Mouse (Mus musculus) gastrocnemius, postnatal 25 days (tissue): ENCODE results near the gene Pla2g2c. TPM values are rescaled to one million over a fixed set of nuclear protein-coding genes. Genes with fewer than 3 reads are reported as not detected.

Source experiments
- DNase-seq: peaks from one replicate; pipeline ENCODE4 v3.0.0; 2022
- long read RNA-seq, 2 experiments: library from polyadenylated mRNA; stranded (forward); transcript quantifications; one replicate each; pipeline ENCODE4 v2.0.0; 2021
- total RNA-seq, 2 experiments: library from RNA; stranded (reverse); gene quantifications; 1 replicate in 1 of 2; 2 replicates in 1 of 2; pipeline ENCODE4 v1.2.3; 2021

Gene Pla2g2c
- total RNA-seq, result not detected
- long read RNA-seq, experiment 1, result 0 reads
- long read RNA-seq, experiment 2, result 0 reads

DNA sequence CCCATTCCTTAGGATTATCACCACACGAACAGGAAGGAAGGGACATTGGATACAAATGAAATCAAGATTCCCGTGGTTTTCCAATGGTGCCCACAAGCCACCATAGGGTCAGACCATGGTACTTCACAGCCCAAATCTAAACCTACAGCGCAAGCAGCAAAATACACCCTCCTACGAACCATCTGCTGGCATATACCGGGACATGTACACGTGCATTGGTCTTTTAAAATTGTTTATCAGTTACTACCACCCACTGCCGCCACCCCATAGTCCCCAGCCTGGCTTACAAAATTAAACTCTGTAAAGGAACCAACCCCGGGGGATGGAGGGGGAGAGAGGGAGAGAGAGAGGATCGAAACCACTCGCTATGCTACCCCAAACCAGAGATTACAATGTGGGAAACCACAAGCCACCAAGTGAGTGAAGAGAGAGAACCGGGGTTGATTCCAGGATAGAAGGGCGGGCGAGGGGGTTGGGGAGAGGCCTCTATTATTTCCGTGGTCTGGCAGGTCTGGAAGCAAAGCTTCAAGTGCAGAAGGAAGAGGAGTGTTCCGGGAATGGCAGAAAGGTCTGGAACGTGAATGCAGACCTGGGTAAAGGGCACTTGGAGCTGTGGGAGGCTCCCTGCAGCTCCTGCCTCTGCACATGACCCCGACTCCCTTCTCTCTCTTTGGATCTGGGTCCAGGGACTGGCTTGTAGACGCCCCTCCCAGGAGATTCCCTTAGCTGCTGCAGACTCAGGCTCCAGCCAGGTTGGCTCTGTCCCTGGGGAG lies at the start of gene Pla2g2c:
Gene Pla2g2c, plus strand, starts transcription at position 439 of the 773 bp plus-strand sequence.
- no peak for DNase-seq

DNA sequence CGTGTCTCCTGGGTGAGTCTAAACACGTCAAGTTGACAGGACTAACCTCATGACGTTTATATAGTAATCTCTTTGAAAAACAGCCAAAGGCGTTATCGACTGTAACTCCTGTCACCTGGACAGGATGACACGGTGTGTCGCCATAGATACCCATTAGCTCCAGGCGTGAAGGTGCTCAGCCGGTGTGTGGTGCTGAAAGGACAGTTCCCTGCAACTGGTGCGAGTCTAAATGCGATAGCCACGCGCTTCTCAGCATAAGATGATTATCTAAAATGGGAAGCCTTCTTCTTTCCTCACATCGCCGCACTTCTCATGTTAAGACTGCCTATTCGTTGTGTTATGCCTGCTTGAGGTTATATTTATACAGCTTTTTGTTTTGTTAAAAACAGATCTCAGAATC lies 48.1 kb upstream of the Pla2g2c start:
- DNase-seq, result no peak

DNA sequence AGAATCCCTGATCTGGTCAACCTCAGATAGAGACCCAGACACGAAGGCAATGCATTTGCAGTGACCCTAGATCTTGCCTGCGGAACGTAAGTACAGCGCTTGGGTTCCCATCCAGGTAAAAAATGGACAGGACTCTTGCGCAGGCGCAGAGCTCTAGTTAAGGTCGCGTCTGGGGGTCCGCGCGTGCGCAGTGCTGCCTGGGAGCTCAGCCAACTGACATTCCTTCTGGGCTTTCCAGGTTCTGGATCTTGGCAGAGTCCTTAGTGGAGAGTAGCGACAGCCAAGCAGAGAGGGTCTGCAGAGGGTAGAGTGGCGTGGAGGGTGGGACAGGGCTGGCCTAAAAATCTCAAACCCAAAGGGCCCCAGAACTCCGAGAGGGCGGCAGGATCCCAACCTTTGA lies 47.0 kb upstream of the Pla2g2c start:
- no peak for DNase-seq

DNA sequence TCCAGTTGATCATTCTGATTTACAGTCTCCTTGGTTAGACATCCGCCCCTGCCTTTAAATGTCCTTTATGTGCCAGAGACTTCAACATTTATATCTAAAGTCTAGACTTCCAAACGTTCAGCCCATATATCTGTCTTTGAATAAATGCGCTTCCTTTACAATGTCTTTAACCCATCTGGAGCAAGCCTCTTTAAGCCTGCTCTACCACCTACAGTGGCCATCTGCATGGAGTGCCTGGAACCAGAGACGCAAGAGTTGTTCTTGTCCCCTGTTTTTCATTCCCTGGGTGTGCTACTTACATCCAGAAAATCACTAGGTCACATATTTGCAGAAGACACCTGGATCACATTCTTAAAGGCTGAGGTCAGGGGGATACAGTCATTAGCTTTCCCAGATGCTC lies 44.5 kb upstream of the Pla2g2c start:
- no peak for DNase-seq

DNA sequence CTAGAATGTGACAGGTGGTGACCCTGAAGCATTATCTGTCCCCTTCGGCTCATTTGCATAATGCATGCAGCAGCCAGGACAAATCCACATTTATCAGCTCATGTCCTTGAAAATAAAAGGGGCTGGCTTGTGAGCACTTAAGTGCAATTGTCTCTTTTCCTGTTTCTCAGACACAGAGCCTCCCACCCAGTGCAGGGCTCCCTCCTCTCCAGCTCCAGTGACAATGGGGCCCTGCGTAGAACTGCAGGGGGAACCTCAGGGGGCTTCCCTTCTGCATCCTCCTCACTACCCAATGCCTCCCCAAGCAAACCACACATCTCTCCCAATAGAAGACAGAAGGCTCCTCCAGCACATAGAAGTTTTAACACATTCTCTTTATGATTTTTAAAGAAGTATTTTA lies 41.8 kb upstream of the Pla2g2c start:
- no peak for DNase-seq

DNA sequence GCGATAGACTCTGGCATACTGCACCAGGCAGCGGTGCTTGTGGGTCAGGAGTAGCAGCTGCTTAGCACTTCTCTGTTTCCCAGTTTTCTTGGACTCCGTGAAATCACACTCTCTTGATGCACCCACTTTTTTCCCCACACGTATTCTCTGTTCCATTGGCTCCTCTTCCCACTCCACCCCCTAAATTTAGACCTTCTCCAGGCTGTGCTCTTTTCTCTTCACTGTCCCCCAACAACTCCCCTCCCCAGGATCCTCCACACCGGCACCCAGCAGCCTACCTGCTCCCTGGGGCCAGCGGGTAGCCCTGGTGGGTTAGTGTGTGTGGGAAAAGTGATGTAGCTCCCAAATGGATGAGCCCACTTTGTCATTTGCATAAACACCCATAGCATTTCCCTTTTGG lies 38.8 kb upstream of the Pla2g2c start:
- no peak for DNase-seq

DNA sequence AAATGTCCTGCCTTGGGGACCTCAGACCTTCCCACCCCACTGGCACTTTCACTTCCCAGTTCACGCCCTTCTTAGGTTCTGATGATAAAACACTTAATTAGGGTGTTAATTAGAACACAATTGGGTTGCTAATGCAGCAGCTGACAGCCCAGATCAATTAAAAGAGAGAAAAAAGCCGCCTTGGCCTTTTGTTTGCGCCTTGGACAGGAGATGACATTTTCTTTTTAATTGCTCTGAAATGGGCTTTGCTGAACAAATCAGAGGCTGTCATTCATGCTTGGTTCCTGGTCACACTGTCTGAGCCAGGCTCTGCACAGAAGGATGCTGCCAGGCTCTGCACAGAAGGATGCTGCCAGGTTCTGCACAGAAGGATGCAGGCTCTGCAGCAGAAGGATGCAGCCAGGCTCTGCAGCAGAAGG lies 35.5 kb upstream of the Pla2g2c start:
- DNase-seq, result no peak

DNA sequence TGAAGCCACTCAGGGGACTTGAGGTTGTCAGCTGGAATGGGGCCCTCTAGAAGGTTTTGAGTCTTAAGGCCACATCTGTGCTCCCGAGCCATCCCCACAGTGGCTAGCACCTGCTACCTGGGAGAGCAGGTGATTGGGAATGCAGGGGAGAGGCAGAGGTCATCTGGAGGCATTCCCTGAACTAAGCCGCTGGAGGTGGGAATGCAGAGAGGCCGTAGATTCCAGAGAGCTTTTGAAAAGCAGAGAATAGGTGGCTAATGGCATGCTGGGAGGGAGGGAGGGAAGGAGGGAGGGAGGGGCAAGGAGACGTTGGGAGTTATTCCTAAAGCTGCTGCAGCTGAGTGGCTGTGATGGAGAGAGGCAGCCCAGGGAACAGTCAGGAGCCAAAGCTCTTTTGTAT lies 34.0 kb upstream of the Pla2g2c start:
- DNase-seq, result no peak

DNA sequence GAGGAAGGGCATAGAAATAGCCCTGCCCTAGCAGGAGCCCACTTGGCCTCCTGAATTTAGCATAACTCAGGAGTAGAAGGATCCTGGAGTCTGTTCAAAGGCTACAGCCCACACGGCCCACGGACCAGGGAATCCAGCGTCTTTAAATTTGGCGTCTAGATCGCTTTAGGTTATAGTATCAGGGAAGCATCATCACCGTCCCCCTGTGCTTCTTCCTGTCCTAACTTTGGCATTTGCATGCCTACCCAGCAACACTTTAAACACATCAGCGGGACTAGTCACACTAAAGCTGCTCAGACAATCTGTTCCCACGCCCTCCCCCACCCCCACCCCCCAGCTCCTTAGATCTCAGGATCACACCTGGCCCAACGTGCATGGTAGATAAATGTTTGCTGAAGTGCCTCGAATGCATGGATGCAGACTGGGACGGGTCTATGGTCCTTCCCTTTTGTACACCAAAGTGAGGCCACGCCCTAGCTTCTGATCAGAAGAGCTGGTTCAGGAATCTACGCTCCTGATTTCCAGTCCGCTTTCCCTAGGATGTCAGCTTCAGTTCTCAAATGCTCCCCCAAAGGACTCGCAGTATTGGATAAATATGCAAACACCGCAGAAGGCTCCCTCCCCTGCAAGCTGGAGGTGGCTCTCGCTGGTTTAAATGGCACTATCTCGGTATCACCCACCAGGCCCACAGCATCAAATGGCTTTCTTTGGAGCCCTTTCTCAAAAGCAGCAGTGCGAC lies 33.0 kb upstream of the Pla2g2c start:
- no peak for DNase-seq

DNA sequence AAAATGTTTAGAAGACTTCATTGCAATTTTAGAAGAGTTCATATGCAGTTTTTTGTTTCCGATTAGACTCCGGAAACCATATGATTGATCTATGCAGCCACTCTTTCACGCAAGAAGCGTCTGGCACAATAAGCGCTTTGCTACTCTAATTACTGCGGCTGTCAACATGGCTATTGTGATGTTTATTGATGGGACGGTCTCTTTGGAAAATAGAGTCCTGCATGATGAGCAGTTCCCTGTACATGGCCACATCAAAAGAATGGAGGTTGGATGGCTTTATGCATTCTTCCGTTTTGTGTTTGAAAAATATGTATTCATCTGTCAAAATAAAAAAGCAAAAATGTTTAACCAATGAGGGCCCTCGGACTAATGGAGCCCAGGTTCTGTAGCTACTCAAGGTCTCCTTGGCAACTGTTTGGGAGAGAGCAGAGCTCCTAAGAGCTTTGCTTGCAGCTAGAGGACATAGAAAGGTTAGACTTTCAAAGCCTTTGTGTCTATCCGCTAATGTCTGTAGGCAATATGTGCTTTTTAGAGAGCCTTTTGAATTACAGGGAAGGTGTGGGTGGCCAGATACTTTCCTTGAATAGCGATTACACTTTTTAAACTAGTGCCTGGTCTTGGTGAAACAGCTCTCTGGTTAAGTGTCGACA lies 31.4 kb upstream of the Pla2g2c start:
- DNase-seq, result no peak

DNA sequence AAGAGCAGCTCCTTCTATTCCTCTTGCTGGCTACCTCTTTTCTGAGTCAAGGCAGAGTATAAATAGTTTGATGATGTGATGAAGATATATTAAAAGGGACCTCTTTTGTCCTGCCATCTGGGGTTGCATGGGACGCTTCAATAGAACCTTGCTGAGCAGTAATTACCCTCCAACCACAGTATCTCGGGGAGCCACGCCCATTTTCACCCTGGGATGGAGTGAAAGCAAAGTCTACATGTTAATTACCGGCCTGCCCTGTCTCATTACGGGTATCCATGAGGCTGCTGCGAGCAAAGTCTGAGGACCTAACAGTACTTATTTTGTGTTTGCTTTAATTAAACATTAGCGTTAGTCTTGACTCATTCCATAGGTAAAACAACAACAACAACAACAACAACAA lies 27.9 kb upstream of the Pla2g2c start:
- DNase-seq, result no peak

DNA sequence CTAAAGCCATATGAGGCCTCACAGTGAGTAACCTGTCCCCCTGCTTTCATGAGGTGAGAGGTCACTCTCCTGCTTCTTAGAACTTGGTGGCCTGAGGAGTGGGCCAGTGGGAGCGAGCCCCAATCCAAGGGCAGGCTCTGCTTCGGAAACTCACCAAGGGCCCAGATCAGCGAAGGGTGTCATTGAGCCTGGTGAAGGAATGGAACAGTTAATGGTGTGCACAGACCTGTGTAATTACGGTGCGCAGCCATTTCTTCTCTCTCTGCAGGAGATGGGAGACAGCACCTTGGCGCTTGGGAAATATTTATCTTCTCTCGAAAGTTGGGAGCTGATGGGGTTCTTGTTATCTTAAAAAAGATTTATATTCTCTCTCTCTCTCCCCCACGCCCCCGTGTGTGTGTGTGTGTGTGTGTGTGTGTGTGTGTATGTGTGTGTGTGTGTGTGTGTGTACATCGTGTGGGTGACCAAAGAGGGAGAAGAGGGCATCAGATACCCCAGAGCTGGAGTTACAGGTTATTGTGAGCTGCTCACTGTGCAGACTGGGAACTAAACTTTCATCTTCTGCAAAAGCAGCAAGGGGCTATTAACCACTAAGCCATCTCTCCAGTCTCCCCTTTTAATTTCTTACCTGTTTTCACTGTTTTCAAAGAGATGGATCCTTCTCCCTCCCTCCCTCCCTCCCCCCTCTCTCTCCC lies 27.3 kb upstream of the Pla2g2c start:
- no peak for DNase-seq

DNA sequence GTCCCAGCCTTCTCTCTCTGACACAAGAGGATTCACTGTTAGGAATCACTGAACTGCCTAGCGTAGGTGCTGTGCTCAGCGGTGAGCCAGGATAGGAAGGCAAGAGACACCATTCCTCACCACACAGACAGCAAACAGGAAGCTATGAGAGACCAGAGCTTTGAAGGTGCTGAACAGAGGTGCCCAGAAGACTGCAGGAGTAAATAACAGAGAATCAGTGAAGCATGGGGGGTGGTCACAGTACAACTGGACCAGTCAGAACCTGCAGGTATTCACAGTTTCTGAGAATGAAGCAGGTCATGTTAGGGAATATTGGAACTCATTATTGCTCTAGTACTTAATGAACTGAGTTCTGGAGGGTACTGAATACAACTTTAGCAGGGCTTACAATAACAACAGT lies 26.3 kb upstream of the Pla2g2c start:
- DNase-seq, result no peak

DNA sequence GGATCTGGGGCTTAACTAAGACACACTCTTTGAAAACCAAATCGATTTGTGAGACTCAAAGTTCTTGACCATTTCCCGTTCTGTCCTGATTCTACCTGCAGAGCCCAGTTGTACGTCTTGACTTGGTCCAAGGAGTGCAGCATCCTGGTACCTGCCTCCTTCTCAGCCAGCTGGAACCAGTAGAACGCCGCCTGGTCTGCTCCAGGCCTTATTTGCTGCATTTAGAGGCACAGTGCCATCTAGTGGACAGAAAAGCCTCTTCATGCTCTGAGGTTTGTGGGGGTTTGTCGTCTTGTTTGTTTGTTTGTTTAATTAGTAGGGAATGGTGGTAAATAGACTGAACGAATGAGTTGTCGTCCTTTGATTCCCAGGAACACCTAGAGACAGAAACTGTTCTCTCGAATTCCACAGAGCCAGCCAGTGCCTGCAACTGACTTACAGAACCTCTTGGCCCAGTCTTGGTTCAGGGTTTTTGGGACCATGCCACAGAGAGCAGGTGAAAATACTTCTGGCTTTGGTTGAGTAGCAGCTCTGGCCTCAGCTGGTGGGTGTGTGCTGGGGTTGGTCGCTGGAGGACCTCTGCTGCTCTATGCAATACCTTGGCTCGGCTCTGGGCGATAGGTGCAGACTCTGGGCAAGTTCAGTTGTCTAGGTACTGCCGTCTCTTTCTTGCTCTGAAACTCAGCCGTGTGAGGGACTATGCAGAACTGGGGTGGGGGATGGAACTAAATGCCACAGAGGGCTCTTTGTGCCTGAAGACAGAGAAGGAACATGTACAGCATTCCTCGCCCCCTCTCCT lies 24.2 kb upstream of the Pla2g2c start:
- peak; percentile 15 for DNase-seq

DNA sequence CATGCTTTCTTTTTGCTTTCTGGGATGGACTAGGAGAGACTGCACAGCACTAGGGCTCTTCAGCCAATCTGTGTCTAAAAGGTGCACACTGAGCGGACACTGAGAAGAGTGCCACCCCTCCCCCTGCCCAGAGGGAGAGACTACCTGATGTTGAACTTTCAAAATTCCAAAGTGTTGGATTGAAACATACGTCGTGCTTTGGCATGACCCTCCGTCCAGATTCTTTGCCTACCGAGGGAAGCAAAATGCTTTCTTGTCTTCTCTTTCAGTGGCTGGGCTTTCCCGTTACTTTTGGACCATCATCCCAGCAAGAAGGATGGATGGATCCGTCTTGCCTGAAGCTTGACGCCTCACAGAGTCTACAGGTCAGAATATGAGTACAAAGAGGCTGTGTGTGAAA lies 23.5 kb upstream of the Pla2g2c start:
- DNase-seq, result no peak

DNA sequence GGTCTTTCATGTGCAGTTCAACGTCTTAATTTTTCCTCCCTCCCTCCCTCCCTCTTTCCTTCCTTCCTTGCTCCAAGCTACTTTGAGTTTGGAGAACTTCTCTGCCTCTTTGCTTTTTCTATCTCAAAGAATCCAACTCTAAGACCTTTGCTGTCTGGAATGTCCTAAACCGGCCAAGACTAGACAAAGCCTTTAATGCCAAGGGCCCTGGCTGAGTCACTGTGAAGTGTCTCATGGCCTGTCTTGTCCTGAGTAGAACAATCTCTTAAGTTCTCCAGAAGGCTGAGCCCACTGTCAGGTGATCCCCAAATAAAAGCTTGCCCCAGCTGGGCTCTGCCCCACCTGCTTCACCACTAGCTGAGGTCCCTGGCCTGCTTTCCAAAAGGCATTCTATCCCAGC lies 22.6 kb upstream of the Pla2g2c start:
- no peak for DNase-seq

DNA sequence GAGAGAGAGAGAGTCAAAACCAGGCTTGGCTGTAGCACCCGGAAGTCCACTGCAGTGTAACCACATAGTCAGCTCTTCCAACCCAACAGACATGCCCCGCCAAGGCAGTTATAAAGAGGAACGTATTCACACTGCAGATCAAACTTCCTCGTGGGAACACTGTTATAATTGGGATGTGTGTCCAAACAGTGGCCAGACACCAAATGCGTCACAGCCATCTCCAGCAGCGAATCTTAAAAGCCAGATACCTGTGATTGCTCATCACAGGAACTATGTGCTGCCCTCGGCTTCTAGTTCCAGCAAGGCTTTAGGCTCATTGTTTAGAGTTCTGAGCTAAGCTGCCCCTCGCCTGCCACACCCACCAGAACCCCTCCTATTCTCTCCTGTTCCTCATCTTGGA lies 22.1 kb upstream of the Pla2g2c start:
- DNase-seq, result no peak

DNA sequence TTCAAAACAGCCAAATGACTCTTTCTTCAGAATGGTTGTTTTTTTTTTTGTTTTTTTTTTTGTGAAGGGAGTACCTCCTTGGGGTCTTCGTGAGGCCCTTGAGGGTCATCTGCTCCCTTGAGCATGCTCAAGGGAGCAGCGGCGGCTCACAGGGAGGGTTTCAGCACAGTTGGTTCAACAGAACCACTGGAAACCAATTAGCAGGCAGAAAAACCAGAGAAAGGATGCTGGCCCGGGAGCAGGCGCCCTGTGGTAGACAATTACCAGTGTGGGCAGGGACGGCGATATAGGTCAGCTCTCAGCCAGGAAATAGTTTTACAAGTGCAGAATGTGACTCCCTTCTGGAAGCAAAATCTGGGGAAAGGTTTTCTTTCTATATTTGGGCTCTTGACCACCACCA lies 21.0 kb upstream of the Pla2g2c start:
- no peak for DNase-seq

DNA sequence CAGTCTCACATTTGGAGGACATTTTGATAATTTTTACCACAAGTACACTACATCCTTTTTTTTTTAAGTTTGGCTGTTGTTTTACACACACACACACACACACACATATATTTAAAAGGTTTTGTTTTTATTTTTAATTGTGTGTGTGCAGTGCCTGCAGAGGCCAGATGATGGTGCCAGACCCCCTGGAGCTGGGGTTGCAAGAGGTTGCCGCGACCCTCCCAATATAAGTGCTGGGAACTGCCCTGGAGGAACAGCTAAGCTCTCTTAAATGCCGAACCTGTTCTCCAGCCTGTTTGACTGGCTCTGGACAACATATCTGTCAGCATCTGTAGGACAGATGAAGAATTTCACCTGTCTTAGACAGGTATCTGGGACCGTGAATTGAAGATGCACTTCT lies 20.4 kb upstream of the Pla2g2c start:
- no peak for DNase-seq

DNA sequence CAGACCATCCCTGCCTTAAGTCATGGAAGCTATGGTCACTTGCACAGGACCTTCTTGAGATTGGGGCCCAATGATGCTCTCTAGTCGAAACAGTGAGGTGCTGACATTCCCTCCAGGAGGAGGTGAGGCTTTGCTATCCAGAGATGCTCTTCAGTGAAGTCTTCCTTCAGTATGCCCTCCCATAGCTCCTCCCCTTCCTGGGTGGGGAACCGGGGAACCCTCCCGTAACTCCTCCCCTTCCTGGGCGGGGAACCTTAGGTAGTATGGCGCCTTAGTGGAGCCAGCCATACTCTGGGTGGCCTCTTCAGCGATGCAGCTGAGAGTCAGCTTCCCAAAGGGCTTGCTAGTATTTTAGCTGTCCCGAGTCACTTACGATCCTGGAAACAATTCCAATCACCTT lies 18.0 kb upstream of the Pla2g2c start:
- no peak for DNase-seq

DNA sequence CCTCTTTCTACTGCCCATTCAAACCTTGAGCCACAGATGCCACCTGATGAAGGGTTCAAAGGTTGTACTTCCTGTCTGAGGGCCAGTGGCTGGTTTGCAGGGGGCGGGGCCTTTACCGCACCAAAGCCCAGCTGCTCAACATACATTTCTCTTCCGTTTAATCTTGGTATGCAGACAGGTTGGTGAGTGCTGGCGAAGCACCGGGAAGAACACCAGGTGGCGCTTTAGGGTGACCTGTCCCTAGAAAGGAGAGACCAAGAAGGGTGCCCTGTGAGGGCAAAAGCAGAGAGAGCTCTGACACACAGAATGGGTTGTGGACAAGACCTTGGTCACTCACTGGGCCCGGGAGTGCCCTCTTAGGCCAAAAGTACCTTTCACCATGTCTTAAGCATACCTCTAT lies 16.0 kb upstream of the Pla2g2c start:
- DNase-seq, result peak; percentile 16

DNA sequence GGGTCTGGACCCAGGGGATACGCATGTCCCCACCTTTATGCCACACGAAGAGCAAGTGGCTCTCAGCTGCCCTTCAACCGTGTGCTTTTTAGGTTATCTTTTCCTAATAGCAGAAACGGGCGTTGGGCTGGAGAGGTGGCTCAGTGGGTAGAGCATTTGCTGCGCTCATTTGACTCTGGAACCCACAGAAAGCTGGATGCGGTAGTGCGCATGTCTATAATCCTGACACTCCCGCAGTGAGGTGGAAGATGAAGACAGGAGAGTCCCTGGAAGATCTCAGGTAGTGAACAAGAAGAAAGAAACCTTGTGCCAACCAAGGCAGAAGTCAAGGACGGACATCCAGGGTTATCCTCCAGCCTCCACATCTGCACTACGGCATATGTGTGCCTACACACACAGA lies 15.3 kb upstream of the Pla2g2c start:
- no peak for DNase-seq
